Mouse (Mus musculus) Muller cell, postnatal 12 days (primary cell): Measurements from ENCODE around the gene Chst3.
"Not testable (repeated sequence)": the region's sequence is repeated elsewhere in the genome, so short reads cannot be mapped to it uniquely, and the experiment has no call there.

Source experiments
- DNase-seq: peaks from one replicate; pipeline ENCODE4 v3.0.0-alpha.2; 2015; ENCODE audit errors: inconsistent ontology term

The Chst3 gene

GRCm38 (mm10) chr10:60218591-60219499 lies at the start of gene Chst3:
Gene Chst3, minus strand, starts transcription at chr10:60219260.
- DNase-seq = peak; percentile 82

- DNase-seq = no peak
Observed at GRCm38 (mm10) chr10:60268738-60269137, 49.7 kb upstream of the Chst3 start.

GRCm38 (mm10) chr10:60266842-60267401 lies 47.9 kb upstream of the Chst3 start:
- DNase-seq = no peak

- no peak for DNase-seq
Observed at GRCm38 (mm10) chr10:60265252-60265651, 46.2 kb upstream of the Chst3 start.

GRCm38 (mm10) chr10:60263351-60263750 lies 44.3 kb upstream of the Chst3 start:
- DNase-seq = no peak

- peak; percentile 86 for DNase-seq
Observed at GRCm38 (mm10) chr10:60262386-60262785, 43.3 kb upstream of the Chst3 start.

GRCm38 (mm10) chr10:60261530-60261929 lies 42.5 kb upstream of the Chst3 start:
- DNase-seq = no peak

- no peak for DNase-seq
Observed at GRCm38 (mm10) chr10:60260557-60261294, 41.7 kb upstream of the Chst3 start.

GRCm38 (mm10) chr10:60257261-60257825 lies 38.3 kb upstream of the Chst3 start:
- no peak for DNase-seq

- DNase-seq = no peak
Observed at GRCm38 (mm10) chr10:60256088-60256487, 37.0 kb upstream of the Chst3 start.

GRCm38 (mm10) chr10:60252606-60253005 lies 33.5 kb upstream of the Chst3 start:
- no peak for DNase-seq

GRCm38 (mm10) chr10:60252187-60252586 lies 33.1 kb upstream of the Chst3 start:
- DNase-seq = no peak

GRCm38 (mm10) chr10:60250426-60250965 lies 31.4 kb upstream of the Chst3 start:
- no peak for DNase-seq

- not testable (repeated sequence) for DNase-seq
Observed at GRCm38 (mm10) chr10:60248345-60248744, 29.3 kb upstream of the Chst3 start.

- no peak for DNase-seq
Observed at GRCm38 (mm10) chr10:60246519-60246918, 27.5 kb upstream of the Chst3 start.

GRCm38 (mm10) chr10:60245635-60246034 lies 26.6 kb upstream of the Chst3 start:
- DNase-seq = no peak

GRCm38 (mm10) chr10:60245041-60245440 lies 26.0 kb upstream of the Chst3 start:
- peak; percentile 78 for DNase-seq

- DNase-seq = no peak
Observed at GRCm38 (mm10) chr10:60243941-60244340, 24.9 kb upstream of the Chst3 start.

- no peak for DNase-seq
Observed at GRCm38 (mm10) chr10:60240416-60240815, 21.4 kb upstream of the Chst3 start.

GRCm38 (mm10) chr10:60237475-60238154 lies 18.6 kb upstream of the Chst3 start:
- peak; percentile 34 for DNase-seq

GRCm38 (mm10) chr10:60235876-60236275 lies 16.8 kb upstream of the Chst3 start:
- not testable (repeated sequence) for DNase-seq
